Mouse (Mus musculus) c-Kit-positive CD71-negative TER-119-negative erythroid progenitor cells, embryonic 14.5 days (primary cell): ENCODE results near the gene Tmem104.
A peak's percentile ranks its signal among the peaks of the same experiment; 100 is the strongest.

Experiments
- DNase-seq: peaks from one replicate; pipeline ENCODE4 v3.0.0-alpha.2; 2013; ENCODE audit warnings: low read depth

Tmem104 gene

DNA sequence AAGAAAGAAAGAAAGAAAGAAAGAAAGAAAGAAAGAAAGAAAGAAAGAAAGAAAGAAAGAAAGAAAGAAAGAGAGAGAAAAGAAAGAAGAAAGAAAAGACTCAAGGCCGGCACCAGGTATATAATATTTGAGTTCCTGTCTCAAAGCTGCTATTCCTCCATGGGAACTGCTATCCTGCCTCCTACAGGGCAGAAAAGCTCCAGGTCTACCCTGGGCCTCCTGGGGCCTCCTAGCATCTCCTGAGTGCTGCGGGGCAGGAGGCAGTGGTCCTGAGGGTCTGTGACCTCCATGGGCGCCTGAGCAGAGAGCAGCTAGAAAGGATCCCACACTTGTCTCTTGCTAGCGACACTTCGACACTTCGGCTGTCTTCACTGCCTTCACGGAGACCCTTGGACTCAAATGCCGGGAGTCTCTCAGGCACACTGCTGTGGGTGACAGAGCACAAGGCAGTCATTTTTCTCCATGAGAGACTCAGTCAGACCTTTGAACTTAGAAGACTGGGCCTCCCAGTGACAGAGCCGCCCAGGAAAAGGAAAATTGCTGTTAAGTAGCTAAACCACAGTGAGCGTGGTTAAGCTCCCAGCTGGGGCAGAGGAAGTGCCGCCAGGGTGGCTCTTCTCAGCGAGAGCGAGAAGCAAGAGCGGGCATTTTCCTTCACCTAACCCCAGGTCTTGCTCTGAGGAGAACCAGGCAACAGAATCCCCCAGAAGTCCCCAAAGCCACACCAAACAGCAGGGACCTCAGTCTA is 44.1 kb downstream of the Tmem104 start:
- peak; percentile 42 for DNase-seq

- no peak for DNase-seq
Observed at GRCm38 (mm10) chr11:115231924-115232323, 44.6 kb downstream of the Tmem104 start.

DNA sequence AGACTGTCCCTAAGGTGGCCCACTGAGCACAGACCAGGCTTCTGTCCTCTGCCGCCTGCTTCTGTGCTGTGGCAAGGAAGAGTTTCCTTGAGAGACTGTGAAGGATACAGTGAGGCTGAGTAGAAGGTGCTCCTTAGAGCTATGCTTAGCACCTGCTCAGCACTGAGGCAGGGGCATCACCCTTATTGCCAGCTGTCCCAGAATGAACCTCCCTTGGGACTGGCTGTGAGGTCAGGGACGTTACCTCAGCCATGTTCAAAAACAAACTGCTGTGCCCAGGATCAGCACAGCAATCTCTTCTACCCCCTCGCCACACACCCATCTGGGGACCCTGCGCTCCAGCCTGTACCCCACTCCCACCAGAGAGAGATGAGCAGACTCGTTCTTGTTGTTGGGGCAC is 45.6 kb downstream of the Tmem104 start:
- no peak for DNase-seq

GRCm38 (mm10) chr11:115233526-115234290 is 46.4 kb downstream of the Tmem104 start:
- no peak for DNase-seq

- no peak for DNase-seq
Observed at GRCm38 (mm10) chr11:115234320-115235044, 47.2 kb downstream of the Tmem104 start.

GRCm38 (mm10) chr11:115236570-115236969 is 49.3 kb downstream of the Tmem104 start:
- no peak for DNase-seq

DNA sequence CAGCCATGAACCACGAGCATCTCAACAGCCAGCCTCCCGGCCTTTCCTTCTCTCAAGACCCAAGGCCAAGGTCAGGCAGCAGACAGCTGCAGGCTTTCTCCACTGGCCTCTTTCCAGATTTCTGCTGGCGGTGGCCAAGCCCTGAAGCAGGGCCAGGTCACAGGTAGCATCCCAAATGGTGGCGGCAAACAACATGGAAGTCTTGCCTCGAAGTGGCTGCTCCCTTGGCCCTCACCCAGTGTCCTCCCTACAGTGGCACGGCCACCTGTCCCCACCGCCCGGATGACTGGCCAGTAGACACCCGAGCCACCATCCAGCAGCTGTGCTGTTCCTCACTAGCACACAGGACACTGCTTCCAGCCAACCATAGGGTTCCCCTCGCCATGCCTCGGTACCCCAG is 54.1 kb downstream of the Tmem104 start:
- DNase-seq, result no peak

DNA sequence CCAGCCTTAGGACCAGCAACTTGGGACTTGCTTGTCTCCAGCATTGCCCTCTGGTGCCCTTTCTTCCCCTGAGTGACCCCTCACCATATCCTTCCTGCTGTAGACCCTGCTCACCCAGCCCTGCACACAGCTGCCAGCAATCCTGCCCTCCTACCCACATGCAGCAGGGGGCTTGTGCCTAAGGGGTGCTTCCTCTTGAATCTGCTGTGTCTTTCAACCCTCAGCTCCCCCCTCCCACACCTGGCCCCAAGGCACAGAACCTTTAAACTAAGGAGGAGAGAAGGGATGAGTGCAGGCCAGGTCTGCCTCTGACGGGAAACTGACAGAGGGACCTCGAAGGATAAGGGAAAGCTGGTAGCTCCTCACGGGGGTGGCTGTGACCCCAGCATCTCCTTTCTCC is 55.5 kb downstream of the Tmem104 start:
- no peak for DNase-seq

DNA sequence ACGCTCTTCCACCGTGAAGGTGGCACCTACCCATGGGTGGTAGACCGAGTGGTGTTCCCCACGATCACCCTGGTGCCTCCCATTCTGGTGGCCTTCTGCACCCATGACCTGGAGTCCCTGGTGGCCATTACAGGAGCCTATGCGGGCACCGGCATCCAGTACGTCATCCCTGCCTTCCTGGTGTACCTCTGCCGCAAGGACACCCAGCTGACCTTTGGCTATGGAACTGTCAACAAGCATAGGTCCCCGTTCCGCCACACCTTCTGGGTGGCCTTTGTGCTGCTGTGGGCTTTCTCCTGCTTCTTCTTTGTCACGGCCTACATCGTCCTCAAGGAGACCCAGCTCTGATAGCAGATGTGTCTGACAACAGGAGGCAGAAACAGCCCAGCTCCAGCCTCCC is 56.5 kb downstream of the Tmem104 start:
- no peak for DNase-seq

DNA sequence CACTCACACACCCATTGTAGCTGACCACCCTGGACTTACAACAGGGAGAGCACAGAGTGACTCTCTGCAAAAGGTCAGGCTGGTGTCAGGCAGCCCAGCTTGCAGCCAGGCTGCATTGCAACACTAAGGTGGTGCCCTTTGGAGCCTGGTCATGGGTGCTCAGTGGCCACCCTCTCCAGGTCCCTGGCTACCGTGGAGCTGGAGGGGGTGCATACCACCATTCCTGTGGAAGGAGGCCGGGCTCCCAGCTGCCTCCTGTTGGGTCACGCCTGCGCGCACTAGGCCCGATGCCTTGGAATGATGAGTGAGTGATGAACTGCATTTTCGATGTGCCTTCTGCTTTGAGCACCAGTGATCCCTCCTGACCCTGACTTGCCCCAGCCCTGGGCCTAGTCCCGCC is 57.6 kb downstream of the Tmem104 start:
- DNase-seq, result no peak

DNA sequence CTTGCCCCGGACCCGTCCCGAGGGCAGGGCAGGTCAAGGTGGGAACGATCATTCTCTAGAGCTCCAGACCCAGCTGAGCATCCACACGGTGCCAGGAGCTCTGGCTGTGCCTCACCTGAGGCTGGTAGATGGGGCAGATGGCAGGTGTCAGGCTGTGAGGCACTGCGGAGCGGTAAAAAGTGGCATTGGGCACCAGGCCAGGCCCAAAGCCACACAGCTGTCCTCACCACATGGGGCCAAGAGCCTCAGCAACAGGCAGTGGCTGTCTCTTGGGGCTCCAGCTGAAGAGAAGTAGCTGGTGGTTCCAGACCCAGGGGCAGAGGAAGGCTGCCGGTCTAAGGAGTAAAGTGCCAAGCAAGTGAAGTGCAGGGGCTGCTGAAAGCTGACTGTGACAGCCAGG is 59.1 kb downstream of the Tmem104 start:
- DNase-seq, result no peak

- no peak for DNase-seq
Observed at GRCm38 (mm10) chr11:115247240-115247639, 60.0 kb downstream of the Tmem104 start.

DNA sequence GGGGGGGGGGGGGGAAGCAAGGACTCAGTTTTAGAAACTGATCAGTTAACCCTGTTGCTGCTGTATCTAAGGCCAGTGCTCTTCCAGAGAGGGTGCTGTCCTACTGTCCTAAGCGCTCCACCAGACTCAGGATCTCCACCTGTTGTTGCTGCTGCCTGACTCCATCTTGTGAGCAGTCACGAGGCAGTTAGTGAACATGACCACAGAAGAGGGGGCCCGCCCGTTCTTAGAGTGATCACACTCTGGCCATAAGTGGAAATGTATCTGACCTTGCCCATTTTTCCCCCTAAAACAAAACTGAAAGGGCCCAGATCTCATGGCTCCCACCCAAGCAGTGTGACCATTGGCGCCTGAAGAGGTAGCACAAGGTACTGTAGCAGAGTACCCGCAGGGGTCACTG is 60.7 kb downstream of the Tmem104 start:
- no peak for DNase-seq

- DNase-seq, result no peak
Observed at GRCm38 (mm10) chr11:115249721-115250404, 62.6 kb downstream of the Tmem104 start.

DNA sequence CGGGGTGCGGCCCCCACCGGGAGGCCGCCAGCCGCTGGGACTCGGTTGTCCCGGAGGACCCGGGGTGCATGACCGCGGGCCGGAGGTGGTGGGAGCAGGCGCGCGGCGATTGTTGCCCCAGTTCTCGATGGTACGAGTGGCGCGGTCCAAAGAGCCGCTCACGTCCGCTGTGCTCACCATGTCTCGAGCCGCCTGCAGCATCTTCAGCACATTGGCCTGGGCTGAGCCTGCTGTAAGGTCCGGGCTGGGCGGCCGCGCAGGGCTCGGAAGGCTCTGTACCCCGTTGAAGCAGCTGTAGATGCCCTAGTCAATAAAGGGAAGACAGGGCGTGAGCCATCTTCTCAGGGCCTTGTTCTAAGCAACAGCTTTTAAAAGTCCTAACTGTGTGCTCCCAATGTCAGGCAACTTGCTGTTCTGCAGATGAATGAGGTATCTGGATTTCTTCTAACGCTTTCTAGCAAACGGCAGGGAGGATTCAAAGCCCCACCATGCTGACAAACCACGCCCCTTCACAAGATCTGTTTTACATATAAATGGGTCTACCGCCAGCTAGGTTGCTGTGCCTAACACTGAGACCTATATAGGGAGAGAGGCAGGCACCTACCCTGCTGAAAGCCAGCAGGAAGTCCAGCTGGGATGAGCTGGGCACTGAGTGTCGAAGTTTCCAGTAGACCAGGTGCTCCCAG is 63.3 kb downstream of the Tmem104 start:
- no peak for DNase-seq

GRCm38 (mm10) chr11:115251258-115251657 is 64.0 kb downstream of the Tmem104 start:
- no peak for DNase-seq

- DNase-seq, result no peak
Observed at GRCm38 (mm10) chr11:115257775-115258510, 70.7 kb downstream of the Tmem104 start.

DNA sequence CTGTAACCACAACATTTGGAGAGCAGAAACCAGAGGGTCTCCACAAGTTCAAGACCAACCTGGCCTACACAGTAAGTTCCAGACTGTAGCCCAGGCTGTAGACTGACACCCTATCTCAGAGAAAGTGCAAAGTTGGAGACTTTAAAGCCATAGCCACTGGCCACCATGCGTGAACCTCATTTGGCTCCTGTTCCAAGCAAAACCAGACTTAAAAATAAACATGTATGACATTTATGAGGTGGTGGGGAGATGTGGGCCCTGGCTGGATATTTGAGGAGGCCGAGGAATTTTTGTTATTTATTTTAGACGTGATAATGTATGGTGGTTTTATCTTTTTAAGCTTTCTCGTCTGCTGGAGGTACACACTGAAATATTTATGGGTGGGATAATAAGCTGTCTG is 71.8 kb downstream of the Tmem104 start:
- no peak for DNase-seq

DNA sequence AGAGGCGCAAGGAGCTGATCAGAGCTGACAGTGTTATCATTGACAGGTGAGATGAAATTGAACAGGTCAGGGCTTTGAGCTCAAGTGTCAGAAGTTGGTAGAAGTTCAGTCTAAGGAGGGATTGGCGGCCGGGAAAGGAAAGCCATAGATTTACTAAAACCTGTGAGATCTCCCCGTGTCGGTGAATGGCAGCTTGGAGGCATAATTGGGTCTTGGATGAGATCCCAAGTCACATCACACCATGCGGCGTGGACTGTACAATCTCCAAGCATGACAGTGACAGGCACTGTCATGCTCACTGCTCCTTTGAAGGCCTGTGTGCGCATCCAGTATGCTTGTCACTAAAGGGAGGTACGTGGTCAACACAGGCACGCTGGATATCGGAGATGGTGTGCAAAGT is 75.7 kb downstream of the Tmem104 start:
- no peak for DNase-seq

GRCm38 (mm10) chr11:115264136-115264861 is 77.0 kb downstream of the Tmem104 start:
- DNase-seq, result no peak
